Mouse (Mus musculus): Measurements from ENCODE around the gene Cox20.

DNA sequence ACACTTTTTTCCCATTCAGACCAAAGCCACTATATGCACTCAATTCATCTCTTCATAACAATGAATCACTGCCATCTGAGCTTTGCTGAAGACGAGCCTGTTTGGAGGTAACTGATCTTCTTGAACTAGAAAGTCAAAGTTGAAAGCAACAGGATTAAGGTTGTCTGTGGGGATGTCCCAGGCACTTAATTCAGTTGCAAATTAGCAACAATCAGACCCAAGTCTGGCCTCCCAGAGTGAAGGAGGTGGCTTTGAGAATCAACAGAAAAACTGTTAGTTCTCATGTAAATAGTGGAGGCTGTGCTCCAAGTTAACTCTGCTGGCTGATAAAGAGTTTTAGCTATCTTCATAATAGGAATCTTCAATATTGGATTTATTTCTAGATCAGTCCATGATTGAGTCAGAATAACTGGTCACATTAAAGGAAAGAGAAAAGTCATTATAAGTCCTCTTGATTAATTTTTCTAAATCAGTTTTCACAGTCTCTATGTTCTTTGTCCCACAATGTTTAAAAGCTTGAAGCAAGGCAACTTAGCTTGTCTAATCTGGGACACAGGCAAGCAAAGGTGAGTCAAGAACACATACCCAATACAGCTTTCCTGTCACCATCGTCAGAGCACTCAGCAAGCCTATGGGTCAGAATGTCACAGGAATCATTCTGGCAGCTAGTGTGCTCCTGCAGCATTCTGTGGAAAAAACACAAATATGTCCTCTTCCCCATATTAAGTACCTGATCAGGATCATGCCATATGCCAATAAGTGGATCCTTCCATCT, 34.8 kb upstream of the Cox20 start:
- no peak for TF ChIP-seq CTCF (IDR thresholded peaks at IDR 0.05; ENCODE audit: extremely low read depth, insufficient read depth, low read length)
- TF ChIP-seq POLR2A (IDR thresholded peaks at IDR 0.05; ENCODE audit: extremely low read depth, insufficient read depth, low read length) = no peak
